Mouse (Mus musculus) urinary bladder, adult 2 months (tissue): ENCODE measurements around the gene Otog. TPM values are rescaled to one million over a fixed set of nuclear protein-coding genes. Genes with fewer than 3 reads are reported as not detected.

Experiments used
- DNase-seq: peaks from one replicate; pipeline ENCODE4 v3.0.0; 2022; ENCODE audit warnings: low spot score
- polyA plus RNA-seq: library from polyadenylated mRNA; depleted of rRNA; stranded (reverse); fragments of >200 nt; gene quantifications from 2 replicates; pipeline ENCODE4 v1.2.3, GENCODE M21; 2012

Gene Otog
- polyA plus RNA-seq, 1 experiment: not detected

DNA sequence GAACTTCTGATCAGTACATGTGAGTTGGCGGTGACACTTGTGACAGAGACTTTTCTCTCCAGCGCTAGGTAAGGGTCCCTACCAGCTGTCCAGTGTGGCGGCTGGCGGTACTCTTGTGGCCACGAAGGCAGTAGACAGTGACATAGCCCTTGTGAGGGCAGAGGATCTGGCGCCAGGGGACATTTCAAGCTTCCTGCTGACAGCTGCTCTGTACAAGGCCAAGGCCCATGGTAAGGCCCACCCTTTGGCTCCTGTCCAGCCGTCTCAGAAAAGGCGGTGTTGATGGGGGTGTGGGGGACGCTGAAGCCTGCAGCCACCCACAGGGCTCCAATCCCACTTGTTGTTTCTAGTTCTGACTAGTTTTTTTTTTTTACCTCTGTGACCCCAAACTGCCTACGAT is 42.9 kb downstream of the Otog start:
- no peak for DNase-seq

DNA sequence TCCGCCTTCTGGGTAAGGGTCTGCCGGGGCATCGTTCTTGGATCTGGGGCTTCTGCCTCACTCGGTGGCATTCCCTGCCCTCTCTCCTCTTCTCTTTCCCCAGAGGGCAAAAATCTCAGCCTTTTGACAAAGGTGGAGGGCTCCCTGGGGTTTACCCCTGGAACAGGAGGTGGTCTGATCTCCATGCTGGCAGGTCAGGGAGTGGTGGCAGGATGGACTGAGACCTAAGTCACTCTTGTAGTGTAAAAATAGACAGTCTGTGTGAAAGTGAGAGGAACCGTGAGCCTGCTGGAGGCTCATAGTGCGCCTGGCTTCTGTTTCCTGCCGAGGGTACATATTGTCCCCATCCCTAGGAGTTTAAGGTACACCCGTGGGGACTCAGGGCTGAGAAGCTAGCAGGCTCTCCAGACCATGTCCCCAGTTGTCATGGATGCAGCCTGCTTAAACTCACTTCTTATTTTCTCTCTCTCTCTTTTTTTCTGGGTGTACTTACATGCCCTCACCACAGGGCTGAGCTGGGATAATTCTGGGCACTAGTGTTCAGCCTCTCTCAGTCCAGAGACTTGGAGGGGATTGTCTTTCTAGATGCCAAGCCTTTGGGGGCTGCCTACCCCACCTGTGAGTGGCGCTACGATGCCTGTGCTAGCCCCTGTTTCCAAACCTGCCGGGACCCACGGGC is 44.5 kb downstream of the Otog start:
- no peak for DNase-seq

DNA sequence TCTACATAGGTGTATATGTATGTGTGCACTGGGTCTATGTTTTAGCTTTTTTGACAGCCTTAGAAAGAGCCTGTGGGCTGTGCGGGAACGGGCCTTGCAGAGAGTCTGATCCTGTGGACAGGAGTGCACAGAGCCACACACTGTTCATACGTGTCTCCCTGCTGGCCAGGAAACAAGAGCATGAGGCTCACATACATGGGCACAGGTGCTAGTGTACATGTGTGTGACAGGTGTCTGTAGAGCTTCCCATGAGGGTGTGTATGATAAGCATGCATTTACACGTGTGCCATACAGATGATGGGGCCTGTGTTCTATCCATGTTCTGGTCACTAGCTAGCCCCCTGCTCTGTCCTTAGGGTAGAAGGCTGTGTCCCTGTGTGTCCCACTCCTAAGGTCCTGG is 45.6 kb downstream of the Otog start:
- no peak for DNase-seq

DNA sequence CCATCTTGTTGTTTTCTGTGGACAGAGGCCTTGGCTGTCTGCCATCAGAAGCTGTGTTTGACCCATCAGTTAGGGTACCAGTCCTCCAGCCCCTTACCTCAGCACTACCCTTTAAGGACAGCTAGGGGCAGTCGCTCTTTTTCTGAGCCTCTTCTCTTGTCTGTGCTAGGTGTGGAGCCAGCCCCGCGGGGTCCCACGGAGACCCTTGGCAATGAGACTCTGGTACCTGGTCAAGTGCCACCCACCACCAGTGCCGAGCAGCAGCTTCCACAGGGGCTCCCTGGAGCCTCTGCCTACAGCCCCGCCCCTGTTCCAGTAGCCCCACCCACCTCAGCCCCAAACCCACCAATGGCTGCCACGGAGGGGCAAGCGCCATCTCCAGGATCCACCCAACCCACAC is 46.3 kb downstream of the Otog start:
- DNase-seq: no peak

DNA sequence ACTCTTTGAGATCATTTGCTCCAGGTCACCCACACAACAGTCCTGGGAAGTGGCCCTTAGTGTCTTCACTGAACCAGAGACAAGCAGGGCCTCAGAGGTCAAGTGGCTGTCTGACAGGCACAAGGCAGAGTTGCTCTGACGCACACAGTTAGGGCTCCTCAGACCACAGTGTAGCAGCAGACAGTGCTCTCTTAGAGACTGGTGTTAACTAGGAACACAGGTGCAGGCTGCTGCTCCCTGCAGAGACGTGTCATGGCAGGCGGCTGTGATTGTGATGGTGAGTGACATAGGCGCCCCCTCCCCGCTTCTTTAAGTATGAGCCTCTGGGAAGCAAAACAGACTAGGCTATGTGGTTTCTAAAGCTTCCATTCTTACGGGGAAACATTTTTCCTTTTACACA is 55.5 kb downstream of the Otog start:
- no peak for DNase-seq

DNA sequence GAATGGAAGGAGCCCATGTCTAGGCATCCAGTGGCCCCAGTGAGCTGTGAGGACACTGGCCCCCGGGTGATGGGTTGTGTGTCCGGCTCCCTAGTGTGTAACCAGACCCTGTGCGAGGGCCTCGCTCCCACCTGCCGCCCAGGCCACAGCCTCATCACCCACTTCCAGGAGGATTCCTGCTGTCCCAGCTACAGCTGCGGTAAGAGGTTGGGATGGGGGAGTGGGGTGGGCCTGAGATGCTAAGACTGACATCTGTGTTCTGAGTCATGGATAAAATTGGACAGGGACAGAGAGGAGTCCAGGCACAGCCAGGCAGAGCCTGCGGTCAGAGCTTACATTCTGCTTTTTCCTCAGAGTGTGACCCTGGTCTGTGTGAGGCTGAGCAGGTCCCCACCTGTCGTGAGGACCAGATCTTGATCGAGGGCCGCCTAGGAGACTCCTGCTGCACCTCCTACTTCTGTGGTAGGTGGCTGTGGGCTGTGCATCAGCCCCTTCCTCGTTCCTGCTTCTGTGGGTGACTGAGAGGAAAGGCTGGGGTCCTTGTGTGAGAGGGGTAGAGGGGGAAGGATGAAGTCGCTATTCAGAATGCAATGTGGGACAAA is 60.3 kb downstream of the Otog start:
- DNase-seq: no peak

DNA sequence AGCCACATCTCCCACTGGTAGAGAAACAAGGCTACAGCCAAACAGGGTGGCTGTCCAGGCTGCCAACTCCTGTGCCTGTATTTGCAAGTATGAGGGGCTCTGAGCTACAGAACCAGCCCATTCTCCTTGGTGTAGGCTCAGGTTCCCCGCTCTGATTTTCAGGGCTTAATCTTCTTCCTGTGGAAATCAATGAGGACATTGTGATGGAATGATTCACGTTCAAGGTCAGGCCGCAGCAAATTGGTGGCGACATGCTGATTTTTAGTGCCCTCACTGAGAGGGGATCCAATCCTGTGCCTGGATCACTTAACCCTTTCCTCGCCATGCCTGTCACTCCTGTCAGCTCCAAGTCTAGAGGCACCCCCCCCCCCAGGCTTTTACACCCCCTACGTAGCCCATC is 72.7 kb downstream of the Otog start:
- DNase-seq: no peak

DNA sequence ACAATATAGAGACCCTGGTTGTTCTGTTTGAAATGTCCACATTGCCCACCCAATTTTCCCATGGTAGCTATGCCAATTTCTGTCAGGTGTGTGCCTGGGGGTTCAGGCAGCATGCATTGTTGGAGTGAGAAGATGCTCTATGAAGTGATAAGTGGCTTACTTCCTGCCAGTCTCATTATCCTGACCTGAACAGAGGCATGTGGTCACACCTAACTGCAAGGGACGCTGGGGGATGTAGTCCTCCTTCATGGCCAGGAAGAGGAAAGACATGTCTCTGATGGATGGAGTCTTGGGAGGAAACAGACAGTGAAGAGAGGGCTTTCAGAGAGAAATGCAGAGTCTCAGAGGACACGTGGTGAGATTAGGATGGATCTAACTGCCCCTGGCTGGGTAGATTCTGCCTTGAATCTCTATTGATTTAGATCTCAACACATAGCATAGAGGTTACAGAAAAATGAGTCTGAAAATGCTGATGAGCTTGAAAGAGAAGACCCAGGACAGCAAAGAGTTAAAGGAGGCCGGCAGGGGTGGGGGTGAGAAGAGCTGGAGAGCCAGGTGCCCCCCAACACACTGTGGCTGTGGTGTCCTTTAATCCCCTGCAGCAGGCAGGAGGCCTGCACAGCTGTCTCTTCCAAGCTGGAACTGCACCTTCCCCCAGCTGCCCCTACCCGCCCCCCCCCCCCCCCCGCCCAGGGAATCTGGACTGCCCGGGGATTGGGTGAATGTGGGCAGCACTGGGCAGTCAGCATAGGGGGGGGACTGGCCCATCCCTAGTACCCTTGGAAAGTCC is 73.6 kb downstream of the Otog start:
- no peak for DNase-seq

DNA sequence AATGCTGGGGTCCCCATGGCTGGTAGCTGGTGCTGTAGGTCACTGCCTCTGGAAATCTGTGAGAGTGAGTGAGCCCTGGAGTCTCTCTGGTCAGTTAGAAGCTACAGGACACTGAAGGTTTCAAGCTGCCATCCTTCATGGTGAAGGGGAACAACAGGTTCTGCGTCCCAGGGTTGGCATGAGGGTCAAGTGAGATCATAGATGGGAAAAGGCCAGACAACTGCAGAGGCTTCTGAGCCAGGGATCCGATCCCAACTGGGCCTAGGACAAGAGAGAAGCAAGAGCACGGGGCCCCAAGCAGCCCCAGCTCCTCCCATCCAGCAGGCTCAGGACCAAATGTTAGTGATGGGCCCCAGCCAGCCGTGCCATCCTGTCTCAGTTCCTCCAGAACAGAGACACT is 74.9 kb downstream of the Otog start:
- DNase-seq: no peak

DNA sequence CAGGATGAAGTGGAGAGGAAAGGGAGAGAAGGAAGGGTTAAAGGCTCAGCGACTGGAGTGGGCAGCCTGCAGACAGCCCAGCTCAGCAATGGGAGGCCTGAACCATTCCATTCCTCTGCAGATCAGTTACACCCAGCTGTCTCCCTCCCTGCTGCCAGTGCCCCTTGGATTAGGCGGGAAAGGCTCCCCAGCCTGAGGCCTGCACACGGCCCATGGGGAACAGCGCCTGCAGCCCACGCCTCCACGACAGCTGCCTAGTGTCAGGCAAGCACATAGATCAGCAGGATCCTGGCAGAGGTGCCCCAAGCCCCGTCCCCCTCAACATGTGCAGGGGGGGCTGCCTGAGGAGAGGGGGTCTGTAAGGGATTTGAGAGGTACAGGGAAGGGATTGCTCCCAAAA is 76.2 kb downstream of the Otog start:
- DNase-seq: no peak

DNA sequence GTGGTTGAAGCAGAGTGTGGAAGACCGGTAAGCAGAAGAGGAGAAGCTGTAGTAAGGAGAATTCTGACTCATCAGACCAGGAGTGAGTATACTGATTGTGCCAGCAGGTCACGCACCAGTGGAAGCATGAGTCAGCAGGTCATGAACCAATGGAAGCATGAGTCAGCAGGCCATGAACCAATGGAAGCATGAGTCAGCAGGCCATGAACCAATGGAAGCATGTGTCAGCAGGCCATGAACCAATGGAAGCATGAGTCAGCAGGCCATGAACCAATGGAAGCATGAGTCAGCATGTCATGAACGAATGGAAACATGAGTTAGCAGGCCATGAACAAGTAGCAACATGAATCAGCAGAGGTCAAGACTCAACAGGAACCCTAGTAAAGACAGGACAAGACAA is 80.5 kb downstream of the Otog start:
- DNase-seq: no peak

DNA sequence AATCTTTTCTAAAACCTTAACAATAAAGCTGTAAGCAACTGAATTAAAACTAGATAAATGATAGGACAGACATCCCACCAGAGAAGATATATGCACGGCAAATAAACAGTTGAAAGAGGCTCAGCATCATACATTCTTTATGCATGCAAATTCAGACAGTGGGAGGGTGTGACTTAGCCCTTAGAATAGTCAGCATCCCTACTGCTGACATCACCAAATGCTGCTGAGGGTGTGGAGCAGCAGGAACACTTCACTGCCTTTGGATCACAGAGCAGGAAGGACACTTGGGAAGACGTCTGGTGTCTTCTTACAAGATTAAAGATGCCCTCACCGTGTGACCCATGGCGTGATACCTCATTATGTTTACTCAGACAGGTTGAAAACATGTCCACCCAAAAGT is 87.1 kb downstream of the Otog start:
- no peak for DNase-seq

DNA sequence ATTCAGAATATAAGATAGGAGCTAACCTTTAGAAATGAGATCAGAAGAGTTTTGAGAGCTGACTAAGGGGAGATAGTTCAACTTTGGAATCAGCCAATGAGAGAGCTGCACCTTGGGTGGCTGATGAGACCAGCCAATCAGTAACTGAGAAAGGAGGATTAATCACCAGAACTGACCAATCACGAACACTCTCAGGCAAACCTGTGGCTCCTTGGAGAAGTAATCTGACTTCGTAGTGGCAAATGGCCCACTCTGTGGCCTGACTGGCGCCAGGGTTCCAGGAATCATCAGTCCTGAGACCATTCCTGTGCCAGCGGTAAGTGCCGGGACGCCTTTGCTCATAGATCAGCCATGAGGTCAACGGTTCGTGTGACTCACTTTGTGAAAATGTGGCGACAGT is 96.6 kb downstream of the Otog start:
- no peak for DNase-seq

DNA sequence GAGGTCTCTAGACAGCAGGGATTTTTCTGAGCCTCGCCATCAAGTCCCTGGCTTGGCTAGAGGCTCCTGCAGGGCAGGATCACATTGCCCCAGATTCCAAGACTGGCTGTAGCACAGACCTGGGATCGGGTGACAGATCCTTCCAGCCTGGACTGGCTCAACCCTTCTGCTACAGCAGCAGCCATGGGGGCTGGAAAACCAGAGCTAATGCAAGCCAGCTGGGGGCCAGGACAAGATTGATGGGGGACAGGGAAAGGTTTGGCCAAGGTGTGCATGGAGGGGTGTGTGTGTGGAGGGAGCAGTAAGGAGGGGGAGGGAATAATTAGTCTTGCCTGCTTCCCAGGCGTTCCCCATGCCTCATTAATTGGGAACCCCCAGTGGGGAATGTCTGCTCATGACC is 99.0 kb downstream of the Otog start:
- no peak for DNase-seq

DNA sequence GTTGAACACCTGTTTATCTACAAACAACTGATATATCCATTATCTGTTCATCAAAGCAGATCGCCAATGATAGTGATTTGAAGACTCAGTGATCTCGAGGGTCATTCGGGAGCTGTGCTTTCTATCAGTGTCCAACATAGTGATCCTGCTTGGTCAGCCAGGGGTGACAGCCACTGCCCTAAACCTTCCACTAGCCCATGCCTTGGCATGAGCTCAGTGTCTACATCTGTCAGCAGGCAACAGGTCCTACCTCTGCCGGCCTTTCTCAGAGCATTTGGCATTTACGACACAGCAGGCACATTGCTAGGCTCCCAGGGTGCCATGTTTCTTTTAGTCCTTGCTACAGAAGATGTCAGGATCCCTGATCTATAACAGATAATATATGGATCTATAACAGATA is 99.5 kb downstream of the Otog start:
- DNase-seq: no peak

DNA sequence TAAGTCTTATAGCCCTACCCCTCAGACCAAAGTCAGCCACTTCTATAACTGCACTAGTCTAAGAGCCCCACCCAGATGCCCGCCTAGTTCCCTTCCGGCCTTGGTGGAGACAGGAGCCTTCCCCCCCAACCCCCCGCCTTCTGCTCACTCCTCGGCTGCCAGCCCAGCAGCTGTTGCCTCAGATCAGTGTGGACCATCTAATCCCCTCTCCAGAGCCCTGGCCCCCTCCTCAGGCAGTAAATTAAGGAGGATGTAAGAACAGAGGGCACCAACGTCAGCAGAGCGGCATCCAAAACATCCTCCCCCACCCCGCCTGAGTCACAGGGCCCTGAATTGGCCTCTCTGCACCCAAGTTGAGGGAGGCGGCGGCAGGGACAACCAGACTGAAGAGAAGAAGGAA is 100.7 kb downstream of the Otog start:
- DNase-seq: no peak

DNA sequence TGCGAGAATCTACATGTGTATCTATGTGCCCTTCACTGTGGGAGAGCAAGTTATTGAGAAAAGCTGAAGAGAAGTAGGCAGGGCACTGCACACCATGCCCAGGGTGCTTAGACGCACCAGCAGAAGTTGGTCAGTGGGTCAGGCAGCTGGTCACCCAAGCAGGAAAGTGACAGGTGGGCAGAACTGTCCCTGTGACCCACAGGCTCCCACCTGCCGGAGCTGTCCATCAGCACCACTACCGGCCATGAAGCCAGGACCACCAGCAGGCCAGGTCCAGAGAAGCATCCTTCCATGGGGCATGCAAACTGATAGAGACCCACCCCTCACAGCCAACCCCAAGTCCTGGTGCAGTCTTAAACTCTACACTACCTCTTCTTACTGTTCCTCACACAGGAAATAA is 106.9 kb downstream of the Otog start:
- no peak for DNase-seq

DNA sequence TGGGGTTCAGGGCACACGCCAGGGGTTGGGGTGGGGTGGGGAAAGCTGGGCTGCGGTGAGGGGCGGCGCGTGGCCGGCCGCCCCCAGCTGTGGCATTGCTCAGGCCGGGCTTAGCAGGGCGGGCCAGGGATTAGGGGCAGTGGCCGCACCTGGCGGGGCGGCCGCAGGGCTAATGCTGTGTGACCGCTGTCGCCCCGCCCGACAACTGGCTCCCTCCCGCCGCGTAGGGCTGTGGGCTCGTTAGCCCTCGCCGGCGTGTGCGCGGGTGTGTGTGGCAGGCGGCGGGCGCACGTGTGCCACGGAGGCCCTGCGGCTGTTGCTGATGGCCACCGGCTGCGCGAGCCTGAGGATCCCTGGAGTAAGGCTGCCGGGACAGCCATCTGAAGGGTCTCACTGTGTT is 108.0 kb downstream of the Otog start:
- DNase-seq: no peak

DNA sequence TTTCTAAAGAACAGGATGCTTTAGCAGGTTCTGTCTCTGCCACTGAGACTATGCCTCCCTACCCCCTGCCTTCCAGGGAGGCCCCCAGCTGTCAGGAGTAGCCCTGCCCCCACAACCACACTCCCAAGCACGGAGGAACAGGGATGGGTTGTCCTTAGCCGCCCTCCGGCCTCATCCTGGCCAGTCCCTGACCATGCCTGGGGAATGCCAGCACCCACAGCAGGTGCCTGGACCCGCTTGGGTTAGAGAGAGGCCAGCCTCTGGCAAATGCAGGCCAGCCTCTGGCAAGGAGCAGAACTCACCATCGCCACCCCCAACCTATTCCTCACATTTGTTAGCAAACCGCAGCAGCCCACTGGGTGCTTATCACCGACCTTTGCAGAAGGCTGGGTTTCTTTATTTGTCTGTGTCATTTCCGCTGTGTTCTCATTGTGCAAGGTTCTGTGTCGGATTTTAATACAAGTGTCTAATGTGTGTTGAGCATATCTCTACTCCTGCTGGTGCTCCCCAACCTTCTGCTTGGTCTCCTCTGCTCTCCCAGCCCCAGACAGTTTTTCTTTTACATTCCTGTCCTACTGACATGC is 109.4 kb downstream of the Otog start:
- DNase-seq: no peak

DNA sequence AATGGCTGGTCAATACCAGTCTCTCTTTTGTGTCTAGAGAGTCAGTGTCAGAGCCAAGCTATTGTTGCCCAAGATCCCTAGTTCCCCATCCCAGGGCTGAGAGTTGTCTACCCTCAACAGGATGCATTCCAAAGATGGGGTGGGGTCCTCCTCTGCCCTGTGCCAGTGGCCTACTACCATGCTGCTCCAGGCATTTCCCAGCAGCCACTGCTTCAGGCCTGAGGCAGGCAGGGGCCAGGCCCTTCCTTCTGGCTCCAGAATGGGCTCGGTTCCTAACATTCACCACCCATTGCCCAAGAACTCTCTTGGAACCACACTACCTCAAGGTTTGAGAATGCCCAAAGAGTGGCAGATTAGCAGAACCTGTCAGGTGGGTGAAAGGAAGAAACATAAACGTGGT is 112.0 kb downstream of the Otog start:
- no peak for DNase-seq

DNA sequence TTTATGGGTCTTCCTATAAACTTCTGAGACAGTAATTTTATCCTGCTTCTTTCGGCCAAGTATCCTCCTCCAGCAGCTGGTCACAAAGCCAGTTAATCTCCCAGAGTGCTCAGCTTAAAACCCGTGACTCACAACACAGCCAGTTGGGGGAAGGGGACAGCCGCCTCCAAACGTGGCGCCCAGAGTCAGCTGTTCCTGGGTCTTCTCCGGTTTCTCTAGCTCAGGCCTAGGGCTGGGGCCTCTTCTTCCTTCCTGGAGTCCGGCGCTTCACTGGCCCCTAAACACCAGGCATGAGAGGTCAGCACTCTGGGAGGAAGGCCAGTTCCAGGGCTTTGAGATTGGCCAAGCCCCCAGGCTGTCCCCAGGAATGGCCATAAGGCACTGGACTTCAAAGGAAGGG is 112.4 kb downstream of the Otog start:
- no peak for DNase-seq

DNA sequence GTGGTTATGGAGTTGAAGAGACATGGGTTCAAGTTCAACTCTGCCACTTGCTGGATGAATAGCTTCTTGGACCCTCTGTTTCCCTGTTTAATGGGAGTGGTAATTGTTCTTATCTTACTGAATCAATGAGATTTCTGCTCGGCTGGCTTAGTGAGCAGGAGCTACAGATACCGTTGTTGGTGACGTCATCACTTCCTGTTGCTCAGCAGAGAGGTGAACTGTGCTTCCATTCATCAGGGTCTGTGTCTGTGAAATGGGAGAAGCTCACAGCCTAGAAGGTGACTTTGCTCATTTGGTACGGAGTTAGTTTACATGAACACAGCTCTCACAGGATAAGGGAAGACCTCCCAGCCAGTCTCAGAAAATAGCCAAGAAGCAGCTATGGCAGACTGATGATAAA is 113.1 kb downstream of the Otog start:
- no peak for DNase-seq
